Mouse (Mus musculus): ENCODE measurements at regions not wholly inside any gene's neighbourhood (a gene's known extent, or its start where the extent isn't known, plus 50 kb on each side); places are given as distances from the start of the nearest gene placed in this dataset. TPM values are rescaled to one million over a fixed set of nuclear protein-coding genes. Genes with fewer than 3 reads are reported as not detected.

DNA sequence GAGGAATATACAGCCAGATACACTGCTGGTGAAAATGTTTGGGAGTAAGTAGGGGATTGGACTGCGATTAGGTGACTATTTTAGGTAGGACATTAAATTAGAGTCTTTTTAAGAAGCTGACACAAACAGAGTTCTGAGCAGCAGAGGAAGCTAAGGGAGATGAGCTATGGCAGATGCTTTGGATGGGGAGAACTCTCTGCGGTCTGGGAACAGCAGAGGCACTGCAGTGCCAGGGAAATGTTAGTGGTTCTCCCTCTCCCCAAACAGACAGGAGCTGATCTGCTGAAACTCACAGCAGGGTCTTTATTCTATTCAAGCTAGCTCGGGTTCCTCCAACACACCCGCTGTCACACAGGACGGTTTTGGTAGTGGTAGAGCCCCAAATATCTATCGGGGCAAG, 110.7 kb upstream of the Gm10131 start:
- no peak for DNase-seq (ENCODE audit: low spot score in 2 of 2)

Small RNAs in the stretch of these regions (microRNA-seq; reads per million reads assigned to microRNA genes)
- not detected for gene Gm23177

All from gastrocnemius, adult 8-10 months (tissue).